Mouse (Mus musculus) monocyte, adult 2 months (primary cell): ENCODE results near the gene Ddx58.

Source experiments
- DNase-seq, 2 experiments: peaks; one replicate each; pipeline ENCODE4 v3.0.0; 2022; ENCODE audit warnings: low spot score in 2 of 2, low read depth in 1 of 2

Ddx58 gene

DNA sequence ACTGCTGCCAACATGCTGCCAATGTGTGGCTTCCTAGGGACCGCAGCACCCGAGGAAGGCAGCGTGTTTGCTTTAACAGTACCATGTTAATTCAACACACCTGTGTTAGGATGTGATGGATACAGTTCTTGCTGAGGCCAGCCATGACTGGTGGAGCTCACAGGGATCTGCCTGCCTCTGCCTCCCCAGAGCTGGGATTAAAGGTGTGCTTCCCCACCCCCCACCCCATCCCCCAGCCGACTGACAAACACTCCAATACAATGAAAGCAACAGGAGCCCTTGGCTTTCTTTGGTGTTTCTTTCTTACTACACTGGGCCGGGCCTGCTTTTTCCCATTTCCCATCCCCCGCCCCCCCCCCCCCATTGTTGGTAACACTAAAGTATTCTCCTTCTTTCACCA lies 5.4 kb downstream of the Ddx58 start:
- DNase-seq: no peak

- no peak for DNase-seq
These were observed 6.5 kb downstream of the Ddx58 start for GRCm38 (mm10) chr4:40233062-40233664.

GRCm38 (mm10) chr4:40229723-40230122 lies 9.9 kb downstream of the Ddx58 start:
- DNase-seq: no peak

GRCm38 (mm10) chr4:40227886-40228285 lies 11.7 kb downstream of the Ddx58 start:
- no peak for DNase-seq

GRCm38 (mm10) chr4:40227131-40227530 lies 12.5 kb downstream of the Ddx58 start:
- DNase-seq: no peak

GRCm38 (mm10) chr4:40226095-40226494 lies 13.5 kb downstream of the Ddx58 start:
- DNase-seq: no peak

DNA sequence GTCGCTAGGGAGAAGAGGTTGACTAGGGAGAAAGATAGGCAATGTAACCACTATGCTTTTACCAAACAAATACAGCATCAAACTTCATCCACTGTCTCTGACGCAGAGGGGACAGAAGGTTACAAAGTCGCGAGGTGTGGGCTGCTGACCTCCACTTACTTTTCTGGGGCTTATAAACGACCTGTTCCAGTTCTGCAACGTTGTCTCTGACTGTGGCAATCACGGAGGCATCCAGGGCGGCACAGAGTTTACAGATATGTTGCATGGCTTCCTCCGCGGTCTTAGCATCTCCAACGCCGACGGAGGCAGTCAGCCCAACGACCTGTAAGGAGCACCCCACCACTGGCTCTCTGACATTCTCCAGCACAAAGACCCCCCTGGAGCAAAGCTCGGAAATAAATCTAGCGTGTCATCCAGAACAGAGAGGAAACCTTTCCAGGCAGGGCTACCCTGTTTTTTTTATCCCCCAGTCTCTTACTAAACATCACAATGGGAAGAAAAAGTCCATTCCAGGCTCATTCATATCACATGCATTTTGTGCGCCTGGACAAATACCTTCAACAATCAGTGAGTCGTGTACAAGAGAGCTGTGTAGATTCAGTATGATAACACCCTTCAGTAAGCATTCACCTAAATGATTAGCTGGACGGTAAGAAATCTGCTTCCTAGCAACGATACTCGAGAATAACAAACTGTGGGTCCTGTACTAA lies 17.6 kb downstream of the Ddx58 start:
- no peak for DNase-seq

- no peak for DNase-seq
These were observed 18.4 kb downstream of the Ddx58 start for GRCm38 (mm10) chr4:40221004-40221760.

DNA sequence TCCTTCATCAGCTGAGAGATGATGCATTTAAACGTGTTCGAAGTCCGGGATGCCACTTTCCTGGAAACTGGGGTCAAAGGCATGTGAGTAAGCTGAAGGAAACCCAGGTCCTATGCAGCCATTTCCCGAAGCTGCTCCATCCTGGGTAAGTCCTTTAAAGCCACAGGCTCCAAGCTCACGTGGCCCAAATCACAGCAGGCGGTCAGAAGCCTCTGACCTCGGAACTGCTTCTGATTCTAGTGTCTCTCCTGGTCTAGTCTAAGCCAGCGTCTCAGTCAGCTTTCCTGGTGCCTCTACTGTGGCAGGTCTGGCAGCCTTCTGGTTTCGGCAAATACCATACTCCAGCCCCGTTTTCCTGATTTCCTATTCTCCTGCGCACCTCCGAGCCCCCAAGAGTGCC lies 19.2 kb downstream of the Ddx58 start:
- DNase-seq: no peak

DNA sequence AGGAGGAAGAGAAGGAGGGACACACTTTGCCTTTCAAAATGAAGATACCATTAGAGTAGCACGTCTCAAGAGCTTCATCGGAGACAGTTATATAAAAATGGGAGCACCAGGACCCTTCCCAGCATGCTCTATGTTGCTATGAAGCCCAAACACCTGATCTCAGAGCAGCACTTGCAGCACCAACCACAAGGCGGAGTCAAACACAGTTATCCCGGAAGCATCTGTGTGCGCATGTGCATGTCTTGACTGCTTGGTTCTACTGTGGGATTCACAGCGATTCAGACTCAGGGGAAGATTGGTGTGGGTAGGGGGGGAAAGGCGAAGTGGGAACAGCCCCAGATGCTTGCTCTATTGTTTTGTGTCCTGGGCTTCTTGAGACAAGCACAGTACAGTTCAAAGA lies 21.2 kb downstream of the Ddx58 start:
- DNase-seq: no peak

GRCm38 (mm10) chr4:40217910-40218309 lies 21.7 kb downstream of the Ddx58 start:
- DNase-seq: no peak

- DNase-seq: no peak
These were observed 27.5 kb downstream of the Ddx58 start for GRCm38 (mm10) chr4:40212177-40212576.

GRCm38 (mm10) chr4:40207701-40208100 lies 31.9 kb downstream of the Ddx58 start:
- DNase-seq: no peak

DNA sequence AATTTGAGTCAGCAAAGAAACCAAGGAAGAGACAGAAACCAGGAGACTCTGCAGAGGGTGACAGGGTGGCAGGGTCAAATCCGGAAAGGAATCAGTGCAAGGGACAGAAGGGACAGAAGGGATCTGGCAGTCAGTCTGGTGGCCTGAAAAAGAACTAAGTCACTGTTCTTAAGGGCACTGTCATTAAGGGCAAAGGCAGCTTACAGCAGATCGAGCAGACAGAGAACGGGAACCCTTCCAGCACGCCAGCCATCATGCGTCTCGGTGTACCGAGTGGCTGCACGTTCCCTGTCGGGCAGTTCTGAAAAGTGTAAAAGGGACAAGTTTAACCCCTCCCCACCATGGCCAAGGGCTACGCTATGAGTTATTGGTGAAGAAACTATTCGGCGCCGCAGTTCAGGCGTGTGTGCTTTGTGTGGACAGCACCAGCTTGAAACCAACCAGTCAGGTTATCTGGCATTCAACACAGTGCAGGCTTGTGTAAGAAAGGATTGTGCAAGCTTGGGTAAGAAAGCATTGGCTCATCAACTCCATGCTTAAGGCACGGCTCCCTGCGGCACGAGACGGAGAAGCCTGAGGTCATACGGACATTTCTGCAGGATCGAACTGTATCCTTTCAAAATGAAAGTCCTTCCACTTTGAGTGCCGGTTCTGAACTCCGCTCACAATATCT lies 34.3 kb downstream of the Ddx58 start:
- DNase-seq: no peak

DNA sequence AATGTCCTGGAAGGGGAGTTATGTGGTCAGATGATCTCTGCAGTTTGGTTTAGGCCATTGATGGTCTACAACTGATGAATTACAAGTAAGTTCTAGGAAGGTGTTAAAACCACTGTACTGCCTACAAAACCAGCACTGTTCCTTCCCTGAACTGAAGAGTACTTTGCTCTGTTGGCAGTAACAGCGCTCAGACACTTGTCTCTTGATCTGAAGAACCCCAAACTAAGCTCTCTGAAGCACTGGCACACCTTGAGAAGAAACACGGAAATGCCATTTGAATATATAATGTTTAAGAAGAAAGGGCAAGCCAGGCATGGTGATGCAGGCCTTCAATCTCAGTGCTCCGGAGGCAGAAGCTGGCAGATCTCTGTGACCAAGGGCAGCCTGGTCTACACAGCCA lies 35.3 kb downstream of the Ddx58 start:
- DNase-seq: no peak

- no peak for DNase-seq
These were observed 37.4 kb downstream of the Ddx58 start for GRCm38 (mm10) chr4:40202205-40202604.

GRCm38 (mm10) chr4:40195336-40195735 lies 44.3 kb downstream of the Ddx58 start:
- no peak for DNase-seq

GRCm38 (mm10) chr4:40193461-40193860 lies 46.2 kb downstream of the Ddx58 start:
- no peak for DNase-seq

DNA sequence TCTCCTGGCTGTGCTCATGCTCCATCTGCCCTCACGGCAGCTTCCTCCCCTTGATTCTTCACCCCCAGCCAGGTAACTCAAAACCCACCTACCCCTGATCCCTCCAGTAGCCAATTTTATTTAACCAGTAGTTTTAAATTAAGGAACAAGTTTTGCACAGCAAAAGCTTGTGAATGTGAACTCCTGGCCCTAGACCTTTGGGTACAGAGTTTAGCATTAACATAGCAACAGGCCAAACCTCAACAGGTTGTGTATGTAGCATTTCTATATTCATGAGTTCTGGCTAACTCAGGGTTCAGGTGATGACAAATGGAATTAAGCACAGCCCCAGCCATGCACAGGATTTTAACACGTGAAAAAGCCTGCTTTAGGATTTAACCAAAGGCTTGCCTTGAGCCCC lies 47.4 kb downstream of the Ddx58 start:
- no peak for DNase-seq

DNA sequence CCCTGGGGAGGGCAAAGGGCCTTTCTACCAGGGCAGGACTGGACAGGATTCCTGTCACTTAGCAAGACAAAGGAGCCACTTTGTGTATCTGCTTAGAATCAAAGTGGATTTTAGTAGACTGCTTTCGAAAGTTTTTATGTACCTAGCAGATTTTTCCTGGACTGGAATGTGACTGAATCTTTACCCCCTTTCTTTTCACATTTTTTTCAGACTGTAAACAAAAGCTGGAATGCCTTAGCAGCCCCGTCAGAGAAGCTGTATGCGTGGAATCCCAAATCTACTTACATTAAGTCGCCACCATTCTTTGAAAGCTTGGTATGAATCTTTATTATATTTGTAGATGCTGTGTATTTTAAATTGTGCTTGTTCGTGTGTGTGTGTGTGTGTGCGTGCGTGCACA lies 51.7 kb downstream of the Ddx58 start:
- DNase-seq: no peak

GRCm38 (mm10) chr4:40184470-40184869 lies 55.2 kb downstream of the Ddx58 start:
- DNase-seq: no peak

DNA sequence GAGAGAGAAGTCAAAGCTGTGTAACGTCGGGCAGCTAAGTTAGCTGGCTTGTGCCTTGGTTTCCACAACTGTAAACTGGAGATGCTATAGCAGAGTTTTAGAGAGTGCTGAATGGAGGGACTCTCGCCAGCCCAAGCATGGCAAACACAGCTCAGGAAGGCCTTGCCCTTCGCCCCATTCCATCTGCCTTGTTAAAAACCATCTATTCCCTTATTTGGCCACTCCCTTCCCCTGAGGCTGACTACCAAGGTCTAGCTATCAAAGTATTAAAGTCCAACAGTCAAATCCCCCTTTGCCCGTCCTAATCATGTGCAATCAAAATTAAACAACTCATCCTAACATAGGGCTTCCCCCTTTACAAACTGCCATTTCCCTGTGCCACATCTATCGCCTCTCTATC lies 55.8 kb downstream of the Ddx58 start:
- no peak for DNase-seq
